Comparison of ENCODE assay signal across 27 mouse cellular contexts in genomic region chr10:86838827-86839226, GRCm38 (mm10).
A peak's percentile ranks its signal among the peaks of the same experiment; 100 is the strongest.
DNase-seq lines count a peak whose midpoint lies in the region; ATAC-seq and TF ChIP-seq lines count a peak whose summit lies in the region.
"Had no signal": no experiment of that assay in that cellular context is flagged by ENCODE, and none has a peak within 500 bp of the region (broad histone marks: within the 10 kb centered on the region; RNA-seq: fewer than 3 reads in every experiment).

No protein-coding gene starts in this region.

- no peak overlapping the region for H3K4me2 ChIP-seq in hindbrain, postnatal 0 days (ENCODE audit: low read depth, low read length)
- H3K4me2 ChIP-seq in hindbrain, embryonic 14.5 days (replicated peaks): no peak overlapping the region
- no peak overlapping the region for H3K4me2 ChIP-seq in midbrain, postnatal 0 days (ENCODE audit: low read depth, low read length, poor library complexity, severe bottlenecking)
- H3K4me2 ChIP-seq in midbrain, embryonic 11.5 days: no peak overlapping the region
- H3K4me2 ChIP-seq: forebrain, embryonic 13.5 days; heart, embryonic 12.5 days; heart, embryonic 15.5 days; hindbrain, embryonic 15.5 days; intestine, embryonic 15.5 days had no signal

- no peaks in the 10 kb centered on the region for H3K9me3 ChIP-seq in hindbrain, postnatal 0 days (ENCODE audit: low read length)
- H3K9me3 ChIP-seq in hindbrain, embryonic 14.5 days (ENCODE audit: control insufficient read depth, low read length): no peaks in the 10 kb centered on the region
- no peaks in the 10 kb centered on the region for H3K9me3 ChIP-seq in midbrain, postnatal 0 days (ENCODE audit: low read length)
- H3K9me3 ChIP-seq in midbrain, embryonic 11.5 days (ENCODE audit: control insufficient read depth, low read length): no peaks in the 10 kb centered on the region
- H3K9me3 ChIP-seq: forebrain, embryonic 10.5 days; forebrain, embryonic 13.5 days; G1E; heart, embryonic 12.5 days; heart, embryonic 15.5 days; hindbrain, embryonic 15.5 days; intestine, embryonic 15.5 days had no signal

- peak; percentile 48 to 61 for DNase-seq in cerebellum, postnatal 14 days
- no peak for DNase-seq in cerebellum, adult 18-20 months
- DNase-seq in hindbrain, postnatal 0 days (ENCODE audit: low spot score): peak; percentile 19
- DNase-seq in hindbrain, embryonic 14.5 days (ENCODE audit: low spot score): no peak
- peak; percentile 15 for DNase-seq in midbrain, postnatal 0 days (ENCODE audit: low spot score)
- DNase-seq in midbrain, embryonic 11.5 days (ENCODE audit: low spot score, missing footprints): no peak
- DNase-seq: adrenal gland, postnatal 10 days; adrenal gland, postnatal 36 days; B cell, adult 2 months; cerebellum, adult 2 months; cerebellum, adult 9-11 months; gastrocnemius, postnatal 10 days; gastrocnemius, postnatal 36 days; heart, adult 11 months; heart, postnatal 14 days; heart, postnatal 4 days; kidney, adult 11 months had no signal

- H3K4me1 ChIP-seq in hindbrain, postnatal 0 days (ENCODE audit: insufficient read depth, low read length): no peaks in the 10 kb centered on the region
- no peaks in the 10 kb centered on the region for H3K4me1 ChIP-seq in hindbrain, embryonic 14.5 days (replicated peaks; ENCODE audit: control insufficient read depth, insufficient read depth, low read length)
- H3K4me1 ChIP-seq in midbrain, postnatal 0 days (ENCODE audit: insufficient read depth, low read length): no peaks in the 10 kb centered on the region
- no peaks in the 10 kb centered on the region for H3K4me1 ChIP-seq in midbrain, embryonic 11.5 days (ENCODE audit: control insufficient read depth, insufficient read depth, low read length)
- H3K4me1 ChIP-seq: forebrain, embryonic 13.5 days; heart, embryonic 12.5 days; heart, embryonic 15.5 days; hindbrain, embryonic 15.5 days; intestine, embryonic 15.5 days had no signal

- no peaks in the 10 kb centered on the region for H3K27me3 ChIP-seq in hindbrain, postnatal 0 days (ENCODE audit: insufficient read depth, low read length)
- no peaks in the 10 kb centered on the region for H3K27me3 ChIP-seq in hindbrain, embryonic 14.5 days (ENCODE audit: control insufficient read depth, insufficient read depth, low read length)
- H3K27me3 ChIP-seq in midbrain, postnatal 0 days (ENCODE audit: insufficient read depth, low read length): no peaks in the 10 kb centered on the region
- no peaks in the 10 kb centered on the region for H3K27me3 ChIP-seq in midbrain, embryonic 11.5 days (ENCODE audit: control insufficient read depth, insufficient read depth, low read length)
- H3K27me3 ChIP-seq: CH12.LX; forebrain, embryonic 13.5 days; heart, embryonic 12.5 days; heart, embryonic 15.5 days; hindbrain, embryonic 15.5 days; intestine, embryonic 15.5 days; Patski had no signal

- no peak overlapping the region for H3K4me3 ChIP-seq in hindbrain, postnatal 0 days (ENCODE audit: low read length)
- H3K4me3 ChIP-seq in hindbrain, embryonic 14.5 days (replicated peaks; ENCODE audit: low read length): no peak overlapping the region
- no peak overlapping the region for H3K4me3 ChIP-seq in midbrain, postnatal 0 days (ENCODE audit: low read depth, low read length)
- H3K4me3 ChIP-seq in midbrain, embryonic 11.5 days (ENCODE audit: low read depth, low read length): no peak overlapping the region
- H3K4me3 ChIP-seq: forebrain, embryonic 10.5 days; forebrain, embryonic 13.5 days; heart, embryonic 12.5 days; heart, embryonic 15.5 days; hindbrain, embryonic 15.5 days; intestine, embryonic 15.5 days had no signal

- H3K27ac ChIP-seq in hindbrain, postnatal 0 days: no peak overlapping the region
- no peak overlapping the region for H3K27ac ChIP-seq in hindbrain, embryonic 14.5 days
- no peak overlapping the region for H3K27ac ChIP-seq in midbrain, postnatal 0 days (ENCODE audit: low read depth, low read length)
- no peak overlapping the region for H3K27ac ChIP-seq in midbrain, embryonic 11.5 days (ENCODE audit: low read depth, low read length)
- H3K27ac ChIP-seq: forebrain, embryonic 10.5 days; forebrain, embryonic 13.5 days; heart, embryonic 15.5 days; hindbrain, embryonic 15.5 days; intestine, embryonic 15.5 days had no signal

- no peak for TF ChIP-seq CTCF in hindbrain, postnatal 0 days (IDR thresholded peaks at IDR 0.05; ENCODE audit: low read depth)
- no peak for TF ChIP-seq CTCF in midbrain, postnatal 0 days (IDR thresholded peaks at IDR 0.05)

- H3K36me3 ChIP-seq in hindbrain, postnatal 0 days (ENCODE audit: insufficient read depth, low read length): peaks cover 10% of the 10 kb centered on the region; the same call in 1 of the 2 replicates
- peaks cover 18% of the 10 kb centered on the region for H3K36me3 ChIP-seq in hindbrain, embryonic 14.5 days (replicated peaks; ENCODE audit: control insufficient read depth, insufficient read depth)
- peaks cover 34% of the 10 kb centered on the region for H3K36me3 ChIP-seq in midbrain, postnatal 0 days (ENCODE audit: insufficient read depth, low read length)
- no peaks in the 10 kb centered on the region for H3K36me3 ChIP-seq in midbrain, embryonic 11.5 days (ENCODE audit: control insufficient read depth, insufficient read depth, low read length)
- H3K36me3 ChIP-seq: intestine, embryonic 15.5 days had no signal

- 58% methylated on average over 6 of the region's 6 CpGs for WGBS in hindbrain, postnatal 0 days
- 87% methylated on average over 6 of the region's 6 CpGs for WGBS in hindbrain, embryonic 14.5 days
- 93% methylated on average over 6 of the region's 6 CpGs for WGBS in midbrain, postnatal 0 days
- WGBS in midbrain, embryonic 11.5 days: 88% methylated on average over 6 of the region's 6 CpGs

- ATAC-seq in hindbrain, postnatal 0 days: peak; percentile 55; the same call in 1 of the 2 replicates
- ATAC-seq in hindbrain, embryonic 14.5 days (ENCODE audit: low FRiP score): no peak
- ATAC-seq in midbrain, postnatal 0 days (ENCODE audit: low FRiP score): no peak
- no peak for ATAC-seq in midbrain, embryonic 11.5 days (ENCODE audit: low FRiP score)
- ATAC-seq: forebrain, embryonic 13.5 days; forebrain, embryonic 16.5 days; intestine, embryonic 15.5 days; Patski had no signal

- no peak overlapping the region for H3K9ac ChIP-seq in hindbrain, postnatal 0 days (replicated peaks; ENCODE audit: low read length)
- no peak overlapping the region for H3K9ac ChIP-seq in hindbrain, embryonic 14.5 days
- no peak overlapping the region for H3K9ac ChIP-seq in midbrain, postnatal 0 days (replicated peaks; ENCODE audit: low read length, poor library complexity, severe bottlenecking)
- no peak overlapping the region for H3K9ac ChIP-seq in midbrain, embryonic 11.5 days (ENCODE audit: low read length)
- H3K9ac ChIP-seq: forebrain, embryonic 13.5 days; heart, embryonic 12.5 days; heart, embryonic 15.5 days; hindbrain, embryonic 15.5 days; intestine, embryonic 15.5 days had no signal

Comparison
In these comparisons a context has a peak if more than half of its experiments do, and no peak if none do; other contexts are left out.
1. DNase-seq: peak in cerebellum, postnatal 14 days (2 of 2), hindbrain, postnatal 0 days (single experiment) and midbrain, postnatal 0 days (single experiment); none in cerebellum, adult 18-20 months (0 of 2), hindbrain, embryonic 14.5 days (single experiment) and midbrain, embryonic 11.5 days (single experiment).